Mouse (Mus musculus) heart, postnatal 0 days (tissue): ENCODE measurements around the gene Gm973.

Experiments
- CTCF ChIP-seq: IDR thresholded peaks from 2 replicates; pipeline ENCODE4 v1.5.1; 2016; ENCODE audit warnings: antibody characterized with exemption, control low read depth, low read depth
- EP300 ChIP-seq: IDR thresholded peaks from 2 replicates; pipeline ENCODE4 v1.6.1; 2016; ENCODE audit warnings: antibody characterized with exemption, low read depth

DNA sequence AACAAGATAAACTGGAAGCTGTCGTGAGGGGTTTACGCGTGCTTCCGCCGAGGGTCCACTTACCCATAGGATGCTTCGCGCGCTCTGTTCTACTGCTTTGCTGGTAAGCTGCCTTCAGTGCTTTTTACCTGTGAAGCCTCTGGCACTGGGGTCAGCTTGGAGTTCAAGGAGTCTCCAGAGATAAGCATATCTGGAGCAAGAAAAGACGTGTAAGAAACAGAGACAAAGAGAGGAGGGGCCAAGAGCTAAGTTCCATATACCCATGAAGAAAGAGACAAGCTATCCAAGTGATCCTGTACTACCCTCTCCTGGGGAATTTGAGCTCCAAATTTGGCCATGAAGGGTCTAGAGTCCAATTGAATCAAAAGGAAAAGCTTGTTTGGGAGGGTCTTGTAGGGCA lies 24.5 kb upstream of the Gm973 start:
- no peak for TF ChIP-seq EP300
- TF ChIP-seq CTCF = no peak
